Mouse (Mus musculus) neural tube, embryonic 10.5 days (tissue): Measurements from ENCODE around the gene Adgrl1.

Experiments used
- DNase-seq: peaks from one replicate; pipeline ENCODE4 v3.0.0-alpha.2; 2017; ENCODE audit warnings: low spot score; ENCODE audit errors: extremely low spot score

Adgrl1 gene

DNA sequence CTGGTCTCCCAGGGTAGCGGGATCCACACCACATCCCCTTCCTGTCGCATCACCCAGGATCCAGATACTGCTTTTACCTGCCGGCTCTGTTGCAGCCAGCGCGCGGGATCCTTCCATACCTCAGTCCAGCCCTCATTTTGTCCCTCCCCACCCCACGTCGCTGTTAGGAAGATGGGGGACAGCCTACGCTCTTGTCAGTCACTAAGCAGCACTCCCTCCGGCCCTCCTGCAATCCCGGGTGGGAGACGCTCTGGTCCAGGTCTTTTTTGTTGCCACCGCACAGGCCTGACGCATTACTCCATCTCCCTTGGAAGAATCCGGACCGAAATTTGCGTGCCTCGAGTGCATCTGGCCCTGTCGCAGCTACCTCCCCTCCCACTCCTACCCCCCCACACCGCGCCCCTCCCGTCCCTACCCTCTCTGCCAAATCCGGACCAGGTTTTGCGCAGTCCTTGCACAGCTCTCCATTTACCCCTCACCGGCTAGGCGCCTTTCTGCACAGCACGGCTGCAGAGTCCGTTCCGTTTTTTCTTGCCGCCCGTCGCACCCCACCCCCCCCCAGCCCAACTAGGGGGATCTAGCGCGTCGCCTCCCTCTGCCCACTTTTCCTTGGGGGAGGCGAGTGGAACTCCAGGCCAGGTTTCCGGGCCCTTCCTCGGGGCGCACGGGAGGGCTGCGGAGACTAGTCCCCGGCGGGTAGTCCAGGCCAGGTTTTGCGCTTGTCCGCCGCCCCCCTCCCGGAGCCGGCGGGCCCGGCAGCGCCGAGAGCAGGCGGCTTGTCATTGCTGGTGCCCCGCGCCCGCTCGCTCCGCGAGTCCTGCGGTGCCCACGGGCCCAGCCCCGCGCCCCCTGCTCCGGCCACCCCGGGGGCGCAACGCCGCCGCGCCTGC, at the start of gene Adgrl1:
TSS of gene Adgrl1 (plus strand) at position 743 of the 890 bp plus-strand sequence.
- peak; percentile 95 for DNase-seq

DNA sequence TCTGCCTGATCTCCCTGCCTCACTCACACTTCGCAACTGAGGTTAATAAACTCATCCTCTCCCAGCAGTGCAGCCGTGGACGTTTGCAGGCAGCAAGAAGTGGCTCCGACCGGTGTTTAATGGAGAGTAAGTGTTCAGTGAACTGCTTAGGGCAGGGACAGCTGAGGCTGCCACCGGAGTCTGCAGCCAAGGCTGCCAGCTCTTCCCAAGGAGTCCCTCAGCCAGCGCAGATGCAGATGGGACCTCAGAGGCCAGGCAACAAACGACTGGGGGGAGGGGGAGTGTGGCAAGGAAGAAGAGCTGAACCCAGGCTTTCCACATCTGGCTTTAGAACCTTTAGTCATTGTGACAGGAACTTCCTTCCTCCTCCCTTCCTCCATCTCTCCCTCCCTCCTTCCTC, 47.6 kb upstream of the Adgrl1 start:
- peak; percentile 28 for DNase-seq

DNA sequence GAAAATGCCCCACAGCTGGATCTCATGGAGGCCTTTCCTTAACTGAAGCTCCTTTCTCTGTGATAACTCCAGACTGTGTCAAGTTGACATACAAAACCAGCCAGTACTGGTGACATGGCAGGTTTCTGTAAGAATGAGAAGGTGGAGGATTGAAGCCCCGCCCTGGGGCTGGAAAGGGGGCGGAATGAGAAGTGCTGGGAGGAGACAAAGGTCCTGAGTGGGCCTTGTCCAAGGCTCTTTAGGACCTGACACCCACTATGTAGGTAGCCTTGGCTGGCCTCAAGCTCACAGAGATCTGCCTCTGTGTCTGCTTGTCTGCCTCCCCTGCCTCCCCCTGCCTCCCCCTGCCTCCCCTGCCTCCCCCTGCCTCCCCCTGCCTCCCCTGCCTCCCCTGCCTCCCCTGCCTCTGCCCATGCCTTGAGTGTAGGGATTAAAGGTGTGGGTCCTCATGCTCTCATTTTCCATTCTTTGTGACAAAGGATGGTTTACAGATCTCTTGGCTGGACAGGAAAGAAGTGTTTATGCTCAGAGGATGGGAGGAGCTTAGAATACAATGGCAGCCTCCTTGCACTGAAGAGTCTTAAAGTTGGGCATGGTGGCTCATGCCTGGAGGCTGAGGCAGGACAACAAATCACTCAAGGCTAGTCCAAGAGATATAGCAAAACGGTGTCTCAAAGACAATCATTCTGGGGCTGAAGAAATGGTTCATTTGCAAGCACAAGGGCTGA, 46.4 kb upstream of the Adgrl1 start:
- DNase-seq, result no peak

DNA sequence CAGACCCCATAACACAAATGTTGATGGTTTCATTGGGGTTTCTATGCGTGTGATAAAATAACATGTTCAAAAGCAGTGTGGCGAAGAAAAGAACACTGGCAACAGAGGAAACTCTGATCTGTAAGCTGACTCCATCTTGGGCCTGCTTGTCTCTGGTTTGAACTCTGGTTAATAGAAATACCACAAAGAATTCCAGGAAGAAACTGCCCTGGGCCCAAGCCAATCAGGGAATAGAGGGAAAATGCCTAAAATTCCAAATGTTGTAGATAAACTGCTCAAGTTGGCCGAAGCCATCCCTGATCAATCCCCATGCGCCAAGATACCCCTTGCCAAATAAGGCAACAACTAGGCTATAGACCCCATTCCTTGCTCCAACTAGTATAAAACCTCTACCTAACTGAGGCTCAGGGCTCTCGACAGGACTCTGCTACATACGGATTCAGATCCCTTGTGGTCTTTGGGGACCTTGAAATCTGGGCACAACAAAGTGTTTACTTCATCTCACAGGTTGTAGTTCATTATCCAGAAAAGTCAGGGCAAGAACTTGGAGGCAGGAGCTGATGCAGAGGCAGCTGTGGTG, 43.3 kb upstream of the Adgrl1 start:
- DNase-seq, result no peak

DNA sequence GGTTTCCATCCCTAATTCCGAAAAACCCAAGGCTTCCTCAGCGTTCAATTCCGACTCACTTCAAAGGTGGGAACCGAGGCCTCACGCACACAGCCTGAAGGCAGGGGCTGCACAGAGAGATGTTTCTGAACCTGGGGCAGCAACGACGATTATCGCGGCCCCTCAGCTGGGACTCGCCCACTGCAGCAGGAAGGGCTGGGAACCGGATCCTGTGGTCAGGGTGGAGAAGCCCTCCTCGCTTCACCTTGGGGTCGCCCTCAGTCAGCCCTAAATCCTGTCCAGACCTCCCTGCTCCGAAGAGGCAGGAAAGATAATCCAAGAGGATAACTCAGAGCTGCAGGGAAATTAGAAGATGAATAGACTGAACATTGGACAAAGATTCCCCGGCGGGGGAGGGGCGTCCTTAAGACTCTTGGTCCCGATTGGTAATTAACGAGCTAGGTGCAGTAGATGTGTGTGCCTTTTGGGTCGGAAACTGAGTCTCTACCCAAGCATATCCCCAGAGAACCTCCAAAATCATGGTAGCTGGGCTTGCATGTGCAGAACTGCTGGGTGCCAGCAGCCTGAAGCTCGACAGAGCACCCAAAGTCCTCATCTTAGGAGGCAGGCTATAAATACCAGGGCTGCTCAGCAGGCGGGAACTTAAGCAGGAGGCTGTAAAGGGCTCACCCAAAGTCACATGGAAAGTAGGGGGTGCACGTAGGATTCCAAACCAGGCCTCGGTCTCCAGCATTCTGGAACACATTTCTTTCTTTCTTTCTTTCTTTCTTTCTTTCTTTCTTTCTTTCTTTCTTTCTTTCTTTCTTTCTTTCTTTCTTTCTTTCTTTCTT, 37.3 kb upstream of the Adgrl1 start:
- peak; percentile 40 for DNase-seq

DNA sequence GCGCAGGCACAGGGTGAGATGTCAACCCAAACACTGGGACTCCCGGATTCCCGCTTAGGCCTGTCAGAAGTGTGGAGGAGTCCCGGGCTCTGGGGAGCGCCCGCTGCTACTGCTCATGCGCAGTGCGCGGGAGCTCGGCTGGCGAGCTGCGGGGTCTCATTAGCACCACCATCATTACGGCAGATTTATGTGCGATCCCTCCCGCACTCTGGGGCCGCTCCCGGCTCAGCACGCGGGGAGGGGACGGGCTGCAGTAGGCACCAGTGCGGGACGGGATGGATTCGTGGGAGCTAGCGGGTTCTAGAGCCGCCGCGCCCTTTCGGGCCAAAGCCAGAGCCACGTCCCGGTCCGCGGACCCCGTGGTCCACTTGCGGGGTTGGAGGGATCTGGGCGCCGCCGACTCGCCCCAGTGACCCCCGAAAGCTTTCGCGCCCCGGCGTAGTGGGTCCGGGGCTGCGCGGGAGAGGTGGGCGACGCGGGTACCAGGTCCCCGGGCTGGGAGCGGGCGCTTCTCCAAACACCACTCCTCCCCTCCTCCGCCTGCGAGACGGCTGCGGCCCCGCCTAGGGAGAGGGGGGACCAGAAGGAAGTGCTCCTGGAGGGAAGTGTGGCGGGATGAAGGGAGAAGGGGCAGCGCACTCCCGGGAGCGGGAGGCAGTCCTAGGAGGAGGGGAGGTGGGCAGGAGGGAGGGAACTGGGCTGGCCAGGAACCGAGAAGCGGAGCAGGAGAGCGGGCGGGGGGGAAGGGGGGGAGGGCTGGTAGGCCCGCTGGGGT, 24.8 kb upstream of the Adgrl1 start:
- peak; percentile 77 for DNase-seq

DNA sequence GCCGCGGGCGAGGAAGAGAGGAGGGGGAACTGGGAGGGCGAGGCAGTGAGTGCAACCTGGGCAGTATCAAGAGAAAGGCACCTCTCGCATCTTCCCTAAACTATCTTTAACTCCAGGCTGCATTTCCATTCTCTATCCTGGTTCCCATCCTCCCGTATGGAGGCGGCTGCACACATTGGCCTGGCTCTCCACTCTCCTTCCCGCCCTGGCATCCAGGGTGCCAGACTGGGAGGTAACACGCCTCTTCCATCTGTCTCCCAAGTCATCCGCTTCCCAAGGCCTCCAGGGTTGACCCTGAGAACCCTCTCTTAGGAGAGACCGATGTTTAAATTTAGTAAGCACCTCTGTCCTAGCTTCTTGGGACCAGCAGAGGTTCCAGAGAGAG, 24.3 kb upstream of the Adgrl1 start:
- DNase-seq, result no peak

DNA sequence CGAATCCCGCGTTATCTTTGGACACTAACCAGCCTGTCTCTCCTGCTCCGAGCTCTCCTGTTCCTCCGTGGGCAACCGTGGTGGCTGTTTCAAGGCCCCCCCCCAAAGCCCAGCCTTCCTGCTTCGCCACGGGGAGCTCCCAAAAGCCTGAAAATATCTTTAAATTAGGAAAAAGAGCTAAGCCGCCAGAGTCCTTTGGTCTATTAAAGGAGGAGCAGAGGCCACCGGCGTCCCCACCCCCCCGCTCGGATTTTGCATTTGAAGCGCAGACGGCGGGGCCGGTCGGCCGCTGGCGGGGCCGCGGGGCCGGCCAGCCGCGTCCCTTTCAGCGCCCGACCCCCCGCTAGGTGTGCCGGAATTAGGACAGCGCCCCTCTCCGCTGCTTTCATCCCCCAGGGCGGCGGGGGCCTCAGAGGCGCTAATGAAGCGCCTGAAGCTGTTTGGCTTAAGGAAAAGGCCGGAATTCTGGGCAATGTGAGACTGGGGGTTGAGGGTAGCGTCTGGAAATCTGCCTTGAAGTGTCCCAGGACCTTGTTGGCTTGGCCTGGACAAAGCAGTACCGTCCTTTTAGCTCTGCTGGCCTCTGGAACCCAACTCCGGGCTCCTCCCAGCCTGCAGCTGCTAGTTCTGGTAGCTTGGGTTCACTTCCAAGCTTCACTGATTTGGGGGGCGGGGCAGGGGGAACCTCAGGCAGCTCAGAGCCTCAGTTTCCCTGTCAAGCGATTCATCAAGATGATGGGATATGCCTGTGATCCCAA, 23.6 kb upstream of the Adgrl1 start:
- DNase-seq, result peak; percentile 55

DNA sequence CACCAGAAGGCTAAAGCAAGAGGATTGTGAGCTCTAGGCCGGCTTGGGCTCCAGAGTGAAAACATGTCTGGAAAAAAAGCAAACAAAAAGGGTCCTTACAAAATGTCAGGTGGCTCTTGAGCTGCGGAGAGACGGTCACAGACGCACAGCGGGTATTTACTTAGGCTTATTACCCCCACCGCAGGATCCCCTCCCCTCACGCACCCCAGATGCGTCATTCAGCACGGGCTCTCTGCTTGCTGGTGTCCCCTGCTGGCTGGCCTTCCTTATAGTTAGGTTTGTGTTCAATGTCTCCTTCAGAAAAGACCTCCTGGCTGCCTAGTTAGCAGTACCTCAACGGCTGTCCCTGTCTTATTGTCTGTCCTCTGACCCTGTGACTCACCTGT, 23.1 kb upstream of the Adgrl1 start:
- DNase-seq, result peak; percentile 29

DNA sequence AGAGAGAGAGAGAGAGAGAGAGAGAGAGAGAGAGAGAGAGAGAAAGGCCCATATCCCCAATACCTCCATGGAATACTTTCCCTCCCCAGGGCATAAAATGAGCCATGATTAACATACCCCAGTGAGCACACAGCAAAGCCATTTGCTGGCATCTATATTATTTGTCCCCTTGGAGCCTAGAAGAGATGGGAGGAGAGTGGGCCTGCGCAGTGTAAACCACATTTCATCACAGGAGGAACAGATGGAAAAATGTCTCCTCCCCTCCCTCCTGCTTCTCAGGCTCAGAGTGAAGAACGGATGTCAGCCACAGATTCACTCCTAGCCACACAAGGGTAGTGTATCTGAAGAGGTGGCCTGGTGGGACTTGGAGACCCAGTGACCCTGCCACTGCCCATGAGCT, 11.5 kb upstream of the Adgrl1 start:
- DNase-seq, result no peak

DNA sequence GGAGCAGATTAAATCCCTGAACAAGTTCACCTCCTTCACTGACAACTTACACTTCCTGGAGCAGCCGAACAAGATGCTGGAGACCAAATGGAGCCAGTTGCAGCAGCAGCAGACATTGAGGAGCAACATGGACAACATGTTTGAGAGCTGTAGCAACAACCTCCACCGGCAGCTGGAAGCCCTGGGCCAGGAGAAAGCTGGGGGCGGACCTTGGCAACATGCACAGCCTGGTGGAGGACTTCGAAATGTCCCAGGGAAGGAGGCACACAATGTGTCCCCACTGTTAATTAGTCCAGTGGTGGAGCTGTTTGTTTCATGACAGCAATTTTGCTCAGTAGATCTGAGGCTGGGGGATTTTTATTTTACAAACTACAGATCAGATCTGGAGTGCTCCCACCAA, 7.8 kb upstream of the Adgrl1 start:
- no peak for DNase-seq

DNA sequence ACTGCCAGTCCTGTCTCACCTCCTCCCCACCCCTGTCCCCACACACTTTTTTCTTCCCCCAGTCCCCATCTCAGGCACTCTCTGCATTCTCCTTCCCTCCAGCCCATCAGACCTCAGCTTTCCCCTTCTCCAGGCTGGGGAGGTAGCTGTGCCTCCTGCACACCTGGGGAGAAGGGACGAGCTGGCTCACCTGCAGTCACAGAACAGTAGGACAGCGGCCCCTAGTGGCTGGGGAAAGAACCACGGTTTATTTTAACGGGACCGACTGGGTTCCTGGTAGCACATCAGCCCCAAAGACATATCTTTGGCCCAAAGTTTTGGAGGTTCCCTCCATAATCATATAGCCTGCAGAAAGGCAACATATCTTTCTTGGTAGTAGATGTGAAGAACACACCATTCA, 6.0 kb upstream of the Adgrl1 start:
- DNase-seq, result peak; percentile 75

DNA sequence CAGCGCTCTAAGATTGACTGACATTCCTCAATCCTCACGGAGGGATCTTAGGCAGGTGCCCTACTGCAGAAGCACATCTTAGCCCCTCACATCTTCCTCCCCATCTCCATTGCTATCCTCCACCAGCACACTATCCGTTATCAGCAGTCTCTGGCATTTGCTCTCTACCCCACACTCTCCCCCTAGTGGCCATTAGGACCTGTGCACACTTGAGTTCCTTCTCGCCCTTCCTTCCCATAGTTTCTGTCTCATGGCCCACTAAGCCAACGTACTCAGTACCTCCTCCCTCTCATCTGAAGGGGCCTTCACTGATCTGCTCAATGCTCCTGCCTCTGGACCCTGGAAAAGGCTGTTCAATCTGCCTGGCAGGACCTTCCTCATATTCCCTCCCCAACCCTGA, 4.0 kb upstream of the Adgrl1 start:
- peak; percentile 45 for DNase-seq

DNA sequence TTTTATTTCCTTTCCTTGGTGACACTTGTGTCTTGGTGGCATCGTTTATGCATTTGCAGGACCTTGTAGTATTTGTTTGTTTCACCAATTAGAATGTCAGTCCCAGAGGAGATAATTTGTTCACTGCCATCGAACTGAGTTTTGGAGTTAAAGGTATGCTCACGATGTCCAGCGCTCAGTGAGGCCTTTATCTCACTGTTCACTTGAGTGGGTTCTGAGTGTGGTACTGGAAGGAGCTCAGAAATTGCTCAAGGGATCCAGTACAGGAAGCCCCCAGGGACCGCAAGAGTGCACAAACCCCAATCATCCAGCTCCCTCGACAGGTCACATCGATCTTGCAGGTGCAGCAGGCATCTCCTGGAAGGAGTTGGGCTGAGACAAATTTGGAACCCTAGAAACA, 3.4 kb upstream of the Adgrl1 start:
- no peak for DNase-seq

DNA sequence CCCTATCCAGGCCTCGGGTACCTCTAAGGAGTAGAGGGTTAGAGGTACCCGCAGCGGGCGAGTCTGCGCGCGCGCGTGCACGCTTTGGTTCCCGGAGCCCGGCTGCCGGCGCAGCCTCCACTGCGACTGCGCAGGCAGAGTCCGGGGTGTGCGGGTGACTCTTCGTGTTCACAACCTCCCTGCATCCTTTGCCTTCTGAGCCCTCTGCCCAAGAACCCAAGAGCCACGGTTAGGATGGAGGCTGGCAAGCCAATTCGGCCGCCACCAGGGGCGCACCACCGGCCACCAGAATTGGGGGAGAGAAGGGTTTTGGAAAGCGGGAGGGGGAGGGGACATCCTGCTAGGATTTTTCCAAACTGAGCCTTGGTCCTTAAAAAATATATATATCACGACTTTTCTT, 2.7 kb upstream of the Adgrl1 start:
- DNase-seq, result peak; percentile 81

DNA sequence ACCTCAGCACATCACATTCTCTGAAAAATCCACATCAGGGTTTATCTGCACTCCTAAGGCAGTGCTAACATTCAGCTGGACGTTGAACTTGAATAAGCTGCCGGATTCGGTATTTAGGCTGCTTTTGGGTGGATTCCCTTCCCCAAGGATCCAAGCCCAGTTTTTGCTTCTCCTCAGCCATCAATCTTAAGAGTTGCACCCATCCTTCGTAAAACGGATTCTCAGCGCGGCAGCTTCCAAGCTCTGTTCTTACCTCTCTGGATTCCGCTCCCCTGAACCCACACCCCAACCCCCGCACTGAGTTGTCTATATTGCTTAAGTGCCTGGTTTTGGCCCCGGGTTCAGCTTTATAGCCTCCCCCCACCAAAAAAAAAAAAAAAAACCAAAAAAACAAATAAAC, 1.4 kb upstream of the Adgrl1 start:
- DNase-seq, result peak; percentile 20

DNA sequence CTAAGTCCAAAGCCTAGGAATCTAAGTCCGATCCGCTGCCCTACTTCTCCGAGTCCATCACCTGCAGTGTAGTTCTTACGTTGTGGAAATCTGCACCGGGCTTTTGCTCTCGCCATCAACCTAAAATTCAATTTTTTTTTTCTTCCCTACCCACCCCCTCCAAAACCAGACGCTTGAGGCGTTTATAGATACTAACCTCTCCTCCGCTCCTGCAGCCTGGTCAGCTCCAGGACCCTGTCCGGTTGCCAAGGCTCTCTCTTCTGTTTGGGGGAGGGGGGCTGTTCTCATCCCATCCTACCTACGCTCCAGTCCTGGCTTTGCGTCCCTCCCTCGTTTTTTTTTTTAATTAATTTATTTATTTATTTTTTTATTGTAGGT, 931 bp upstream of the Adgrl1 start:
- peak; percentile 80 for DNase-seq

DNA sequence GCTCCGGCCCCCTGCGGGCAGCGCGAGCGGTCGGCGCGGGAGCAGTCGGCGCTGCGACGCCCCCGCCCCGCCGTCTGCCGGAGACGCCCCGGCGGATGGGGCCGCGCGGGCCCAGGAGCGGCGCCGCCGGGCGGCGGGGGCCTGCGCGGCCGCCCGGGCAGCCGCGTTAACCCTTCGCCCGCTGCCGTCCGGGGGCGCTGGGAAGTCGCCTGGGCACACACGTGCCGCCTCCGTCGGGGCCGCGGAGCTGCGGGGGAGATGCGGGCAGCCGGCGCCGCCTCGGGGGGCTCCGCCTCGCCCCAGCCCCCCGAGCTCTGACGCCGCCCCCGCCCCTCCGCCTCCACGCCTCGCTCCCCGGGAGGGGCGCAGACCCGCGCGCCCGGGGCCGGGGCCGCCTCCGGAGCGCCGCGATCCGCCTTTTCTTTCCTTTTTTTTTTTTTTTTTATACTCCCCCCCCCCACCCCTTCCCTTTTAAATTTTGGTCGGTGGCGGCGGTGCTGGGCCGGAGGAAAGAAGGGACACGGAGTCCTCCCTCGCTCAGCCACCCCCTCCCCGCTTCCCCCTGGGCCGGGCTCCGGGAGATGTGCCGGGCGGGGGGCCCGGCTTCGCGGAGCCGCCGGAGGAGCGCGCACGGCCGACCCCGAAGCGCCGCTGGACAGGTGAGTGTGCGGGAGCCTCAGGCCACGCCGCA, 506 bp downstream of the Adgrl1 start:
- no peak for DNase-seq

DNA sequence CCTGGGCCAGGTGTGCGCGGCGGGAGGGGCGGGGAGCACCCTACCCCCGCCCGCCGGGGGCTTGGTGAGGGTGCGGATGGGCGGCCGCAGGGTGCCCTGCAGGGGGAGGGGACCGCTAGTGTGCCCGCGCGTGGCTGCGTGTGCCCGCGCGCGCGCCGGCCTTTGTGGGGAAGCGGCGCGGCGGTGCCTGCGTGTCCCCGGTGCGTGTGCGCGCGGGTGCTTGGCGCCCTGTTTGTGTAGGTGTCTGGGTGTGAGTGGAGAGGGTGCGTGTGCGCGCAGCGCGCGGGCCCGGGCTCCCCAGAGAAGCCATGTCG, 1.0 kb downstream of the Adgrl1 start:
- DNase-seq, result peak; percentile 44
